ENCODE assay signal across 13 mouse cellular contexts in the genomic region with DNA sequence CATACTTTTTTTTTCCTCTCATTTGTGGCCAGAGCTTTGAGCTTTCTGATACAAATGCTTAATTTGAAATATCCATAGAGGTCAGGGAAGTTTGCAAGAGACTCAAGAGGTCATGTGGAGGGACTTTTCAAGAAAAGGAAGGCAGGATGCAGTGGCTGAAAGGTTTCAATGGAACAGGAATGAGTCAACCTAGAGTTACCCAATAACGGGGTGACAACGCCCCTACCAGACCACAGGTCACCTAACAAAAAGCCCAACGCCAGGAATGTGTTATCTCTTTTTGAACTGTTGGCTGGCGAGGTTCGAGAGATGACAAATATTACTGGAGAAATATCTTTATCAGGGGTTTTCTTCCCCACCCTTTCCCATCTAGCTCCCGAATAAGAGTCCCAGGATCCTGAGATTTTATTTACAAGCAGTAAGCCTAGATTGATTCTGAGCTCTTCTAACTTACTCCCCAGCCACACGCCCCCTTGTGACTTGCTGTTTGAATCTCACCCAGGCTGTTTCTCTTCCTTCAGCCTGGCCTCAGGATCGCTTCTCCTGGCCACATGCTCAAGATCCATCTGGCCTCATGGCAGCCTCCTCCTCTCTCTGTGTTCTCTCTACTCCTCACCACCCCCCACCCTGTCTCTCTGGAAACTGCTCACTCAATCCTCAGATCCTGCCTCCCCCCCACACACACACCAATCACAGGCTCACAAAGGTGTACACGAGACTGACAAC. TPM values are rescaled to one million over a fixed set of nuclear protein-coding genes. Genes with fewer than 3 reads are reported as not detected.
DNase-seq lines count a peak whose midpoint lies in the region; ATAC-seq and TF ChIP-seq lines count a peak whose summit lies in the region.
"Had no signal": no experiment of that assay in that cellular context is flagged by ENCODE, and none has a peak within 500 bp of the region (broad histone marks: within the 10 kb centered on the region; RNA-seq: fewer than 3 reads in every experiment).

No protein-coding gene starts in this region.

- no peak overlapping the region for H3K27ac ChIP-seq in forebrain, postnatal 0 days (ENCODE audit: low read depth, low read length)
- no peak overlapping the region for H3K27ac ChIP-seq in forebrain, embryonic 13.5 days
- H3K27ac ChIP-seq: forebrain, embryonic 10.5 days; hindbrain, embryonic 13.5 days; stomach, embryonic 15.5 days had no signal

- H3K27me3 ChIP-seq in forebrain, postnatal 0 days (ENCODE audit: insufficient read depth, low read length), result no peaks in the 10 kb centered on the region
- no peaks in the 10 kb centered on the region for H3K27me3 ChIP-seq in forebrain, embryonic 13.5 days
- H3K27me3 ChIP-seq in E14TG2a.4 (ENCODE audit: insufficient read depth, low read length), result peaks cover 10% of the 10 kb centered on the region; the same call in 1 of the 2 replicates
- H3K27me3 ChIP-seq: hindbrain, embryonic 13.5 days; stomach, embryonic 15.5 days had no signal

- peak; percentile 79 for ATAC-seq in forebrain, postnatal 0 days
- no peak for ATAC-seq in forebrain, embryonic 13.5 days
- ATAC-seq: Patski had no signal

- H3K4me1 ChIP-seq in forebrain, postnatal 0 days (ENCODE audit: insufficient read depth), result no peaks in the 10 kb centered on the region
- H3K4me1 ChIP-seq in forebrain, embryonic 13.5 days, result no peaks in the 10 kb centered on the region
- H3K4me1 ChIP-seq in E14TG2a.4 (replicated peaks; ENCODE audit: low read depth, low read length), result peaks cover 46% of the 10 kb centered on the region
- H3K4me1 ChIP-seq: forebrain, embryonic 10.5 days; hindbrain, embryonic 13.5 days; stomach, embryonic 15.5 days had no signal

- H3K9me3 ChIP-seq in forebrain, postnatal 0 days (ENCODE audit: low read length), result no peaks in the 10 kb centered on the region
- H3K9me3 ChIP-seq in forebrain, embryonic 13.5 days (replicated peaks), result no peaks in the 10 kb centered on the region
- no peaks in the 10 kb centered on the region for H3K9me3 ChIP-seq in E14TG2a.4 (ENCODE audit: low read length)
- H3K9me3 ChIP-seq: forebrain, embryonic 10.5 days; hindbrain, embryonic 13.5 days; stomach, embryonic 15.5 days had no signal

- DNase-seq in forebrain, postnatal 0 days, result peak; percentile 60
- peak; percentile 28 to 57 for DNase-seq in left cerebral cortex, postnatal 14 days (ENCODE audit: low spot score in 2 of 2)
- DNase-seq in left cerebral cortex, adult 8-10 months (ENCODE audit: low spot score in 2 of 2), result no peak
- DNase-seq in cerebellum, postnatal 36 days, result peak; percentile 26 to 55
- no peak for DNase-seq in gastrocnemius, postnatal 10 days
- no peak for DNase-seq in testis, postnatal 10 days (ENCODE audit: low spot score)

- peak; percentile 35; the same call in 1 of the 2 replicates for TF ChIP-seq CTCF in forebrain, postnatal 0 days (IDR thresholded peaks at IDR 0.05; ENCODE audit: low read depth)
- 0 out of 2 replicates have a peak, but pooled peaks have one; percentile 8 for TF ChIP-seq CTCF in E14TG2a.4 (conservative IDR thresholded peaks at IDR 0.05; ENCODE audit: low read length)

- no peaks in the 10 kb centered on the region for H3K36me3 ChIP-seq in forebrain, postnatal 0 days (ENCODE audit: insufficient read depth)
- H3K36me3 ChIP-seq in forebrain, embryonic 13.5 days (ENCODE audit: poor library complexity, severe bottlenecking), result no peaks in the 10 kb centered on the region
- H3K36me3 ChIP-seq in E14TG2a.4 (ENCODE audit: insufficient read depth, low read length), result no peaks in the 10 kb centered on the region
- H3K36me3 ChIP-seq: forebrain, embryonic 10.5 days; hindbrain, embryonic 13.5 days; stomach, embryonic 15.5 days had no signal

- WGBS in forebrain, postnatal 0 days, result 73% methylated on average over 9 of the region's 9 CpGs
- 72% methylated on average over 9 of the region's 9 CpGs for WGBS in forebrain, embryonic 13.5 days

- no peak overlapping the region for H3K4me2 ChIP-seq in forebrain, postnatal 0 days (ENCODE audit: low read depth)
- H3K4me2 ChIP-seq in forebrain, embryonic 13.5 days, result no peak overlapping the region
- H3K4me2 ChIP-seq: hindbrain, embryonic 13.5 days; midbrain, embryonic 11.5 days; stomach, embryonic 15.5 days had no signal

- H3K9ac ChIP-seq in forebrain, postnatal 0 days, result no peak overlapping the region
- H3K9ac ChIP-seq in forebrain, embryonic 13.5 days, result no peak overlapping the region
- H3K9ac ChIP-seq: hindbrain, embryonic 13.5 days; stomach, embryonic 15.5 days had no signal

- H3K4me3 ChIP-seq in forebrain, postnatal 0 days (ENCODE audit: low read depth, low read length), result no peak overlapping the region
- H3K4me3 ChIP-seq in forebrain, embryonic 13.5 days, result no peak overlapping the region
- H3K4me3 ChIP-seq in E14TG2a.4 (replicated peaks; ENCODE audit: low read length), result no peak overlapping the region
- H3K4me3 ChIP-seq: forebrain, embryonic 10.5 days; hindbrain, embryonic 13.5 days; stomach, embryonic 15.5 days had no signal

- intact Hi-C loops in left cerebral cortex, postnatal 14 days (cut with DNase I), result no loop called here

RNA-seq across cellular contexts. Expression of gene Aldh3a1, which starts 13.0 kb away (rescaled TPM):
- total RNA-seq in forebrain, postnatal 0 days (2014; rRNA removed), result 0.62 TPM in 1 of 2 replicates, not detected in the other
- 0.89 and 1.2 TPM in 2 replicates for polyA plus RNA-seq in forebrain, postnatal 0 days (2015; fragmentation: Nextera tagmentation; extraction: Ambion mirVana)
- polyA plus RNA-seq in forebrain, embryonic 13.5 days (2015; fragmentation: Nextera tagmentation; extraction: Ambion mirVana), result not detected in 2 replicates
- total RNA-seq in left cerebral cortex, postnatal 14 days (2021), result 1 to 10 TPM; 1.5 to 1.7 TPM
- total RNA-seq in left cerebral cortex, adult 8-10 months (2022), result 1 to 10 TPM; 2.3 to 4.3 (median 2.7) TPM
- total RNA-seq in gastrocnemius, postnatal 10 days (2021), result under 1 TPM; 0.23 to 0.34 TPM
- polyA plus RNA-seq: forebrain, embryonic 10.5 days; hindbrain, embryonic 13.5 days; midbrain, embryonic 11.5 days; Patski had no signal

RNA-seq across cellular contexts. Expression of gene Usp22, which starts 45.5 kb away (rescaled TPM):
- total RNA-seq in forebrain, postnatal 0 days (2014; rRNA removed), result 545 and 656 TPM in 2 replicates
- polyA plus RNA-seq in forebrain, postnatal 0 days (2015; fragmentation: Nextera tagmentation; extraction: Ambion mirVana), result 345 and 405 TPM in 2 replicates
- polyA plus RNA-seq in forebrain, embryonic 13.5 days (2015; fragmentation: Nextera tagmentation; extraction: Ambion mirVana), result 272 and 304 TPM in 2 replicates
- total RNA-seq in left cerebral cortex, postnatal 14 days (2021), result 100 to 1,000 TPM; 275 to 287 TPM
- total RNA-seq in left cerebral cortex, adult 8-10 months (2022), result 100 to 1,000 TPM; 202 to 230 (median 218) TPM
- total RNA-seq in gastrocnemius, postnatal 10 days (2021), result 10 to 100 TPM; 28.1 to 39.3 TPM

RNA-seq across cellular contexts. Expression of gene Aldh3a2, which starts 46.9 kb away (rescaled TPM):
- 32.5 and 50.2 TPM in 2 replicates for total RNA-seq in forebrain, postnatal 0 days (2014; rRNA removed)
- 25.9 and 34.0 TPM in 2 replicates for polyA plus RNA-seq in forebrain, postnatal 0 days (2015; fragmentation: Nextera tagmentation; extraction: Ambion mirVana)
- polyA plus RNA-seq in forebrain, embryonic 13.5 days (2015; fragmentation: Nextera tagmentation; extraction: Ambion mirVana), result 20.4 and 21.0 TPM in 2 replicates
- total RNA-seq in left cerebral cortex, postnatal 14 days (2021), result 10 to 100 TPM; 45.2 to 50.3 TPM
- total RNA-seq in left cerebral cortex, adult 8-10 months (2022), result 10 to 100 TPM; 54.8 to 58.9 (median 56.1) TPM
- 10 to 100 TPM; 18.6 to 22.6 TPM for total RNA-seq in gastrocnemius, postnatal 10 days (2021)

Comparison
In these comparisons a context has a peak if more than half of its experiments do, and no peak if none do; other contexts are left out.
1. DNase-seq: peak in forebrain, postnatal 0 days (single experiment), left cerebral cortex, postnatal 14 days (2 of 2) and cerebellum, postnatal 36 days (2 of 2); none in left cerebral cortex, adult 8-10 months (0 of 2), gastrocnemius, postnatal 10 days (single experiment) and testis, postnatal 10 days (single experiment).
2. RNA of gene Usp22, which starts 45.5 kb away (total RNA-seq): 545 to 656 TPM in forebrain, postnatal 0 days, 275 to 287 TPM in left cerebral cortex, postnatal 14 days and 202 to 230 TPM in left cerebral cortex, adult 8-10 months; 28.1 to 39.3 TPM in gastrocnemius, postnatal 10 days; every median in the first group is over 4 times any median in the second.